8 mouse cellular contexts compared by ENCODE assay signal in genomic region chr11:61146645-61147299, GRCm38 (mm10). TPM values are rescaled to one million over a fixed set of nuclear protein-coding genes. Genes with fewer than 3 reads are reported as not detected.
A peak's percentile ranks its signal among the peaks of the same experiment; 100 is the strongest.
DNase-seq lines count a peak whose midpoint lies in the region.

No protein-coding gene starts in this region.

- intact Hi-C loops in heart, postnatal 14 days (cut with DNase I) = no loop called here
- intact Hi-C loops in left cerebral cortex, postnatal 14 days (cut with DNase I) = no loop called here

- DNase-seq in ovary, postnatal 36 days (ENCODE audit: low spot score) = peak; percentile 39
- DNase-seq in ovary, adult 18-20 months (ENCODE audit: low spot score) = no peak
- DNase-seq in c-Kit-positive CD71-negative TER-119-negative erythroid progenitor cells, embryonic 14.5 days (ENCODE audit: low read depth) = peak; percentile 64
- peak; percentile 14 to 17 for DNase-seq in heart, postnatal 14 days
- peak; percentile 77 for DNase-seq in liver
- DNase-seq in naive thymus-derived CD4-positive, alpha-beta T cell, adult 2 months (ENCODE audit: low read depth) = peak; percentile 45
- DNase-seq in urinary bladder, adult 2 months (ENCODE audit: low spot score) = no peak
- DNase-seq in left cerebral cortex, postnatal 14 days (ENCODE audit: low spot score in 2 of 2) = no peak

RNA-seq across cellular contexts. Expression of gene Tnfrsf13b, which starts 20.2 kb away (rescaled TPM):
- 1 to 10 TPM in 1 of 2 experiments, under 1 TPM in 1; 0.91 to 1.1 TPM for total RNA-seq in heart, postnatal 14 days (2021)
- 3.5 and 4.3 TPM in 2 replicates for polyA plus RNA-seq in urinary bladder, adult 2 months (2012; rRNA removed)
- total RNA-seq in left cerebral cortex, postnatal 14 days (2021) = 1 to 10 TPM; 1.2 to 1.6 TPM

RNA-seq across cellular contexts. Expression of gene Usp22, which starts 28.1 kb away (rescaled TPM):
- total RNA-seq in heart, postnatal 14 days (2021) = 10 to 100 TPM; 37.6 to 38.9 TPM
- polyA plus RNA-seq in urinary bladder, adult 2 months (2012; rRNA removed) = 51.9 and 53.3 TPM in 2 replicates
- total RNA-seq in left cerebral cortex, postnatal 14 days (2021) = 100 to 1,000 TPM; 275 to 287 TPM

Comparison
In these comparisons a context has a peak if more than half of its experiments do, and no peak if none do; other contexts are left out.
1. DNase-seq: peak in ovary, postnatal 36 days (single experiment), c-Kit-positive CD71-negative TER-119-negative erythroid progenitor cells, embryonic 14.5 days (single experiment), heart, postnatal 14 days (2 of 2), liver (single experiment) and naive thymus-derived CD4-positive, alpha-beta T cell, adult 2 months (single experiment); none in ovary, adult 18-20 months (single experiment), urinary bladder, adult 2 months (single experiment) and left cerebral cortex, postnatal 14 days (0 of 2).
2. RNA of gene Usp22, which starts 28.1 kb away (total RNA-seq): 275 to 287 TPM in left cerebral cortex, postnatal 14 days; 37.6 to 38.9 TPM in heart, postnatal 14 days; every median in the first group is over 4 times any median in the second.